8 mouse cellular contexts compared by ENCODE assay signal in genomic region chr3:65659620-65659932, GRCm38 (mm10). TPM values are rescaled to one million over a fixed set of nuclear protein-coding genes. Genes with fewer than 3 reads are reported as not detected.
A peak's percentile ranks its signal among the peaks of the same experiment; 100 is the strongest.
DNase-seq lines count a peak whose midpoint lies in the region; ATAC-seq and TF ChIP-seq lines count a peak whose summit lies in the region.

No protein-coding gene starts in this region.

- H3K4me2 ChIP-seq in heart, postnatal 0 days (ENCODE audit: low read depth, low read length), result peak overlapping the region; percentile 86
- peak overlapping the region; percentile 90 for H3K4me2 ChIP-seq in hindbrain, embryonic 12.5 days (replicated peaks)
- peak overlapping the region; percentile 94 for H3K4me2 ChIP-seq in midbrain, embryonic 11.5 days

- peak overlapping the region; percentile 65 for H3K9ac ChIP-seq in heart, postnatal 0 days (replicated peaks; ENCODE audit: low read depth, low read length)
- peak overlapping the region; percentile 72 for H3K9ac ChIP-seq in hindbrain, embryonic 12.5 days
- peak overlapping the region; percentile 73 for H3K9ac ChIP-seq in midbrain, embryonic 11.5 days (ENCODE audit: low read length)

- no peaks in the 10 kb centered on the region for H3K4me1 ChIP-seq in heart, postnatal 0 days (ENCODE audit: control insufficient read depth, insufficient read depth)
- peaks cover 10% of the 10 kb centered on the region for H3K4me1 ChIP-seq in bone marrow macrophage, adult 2 months (ENCODE audit: control insufficient read depth, insufficient read depth, low read length)
- peaks cover 17% of the 10 kb centered on the region for H3K4me1 ChIP-seq in hindbrain, embryonic 12.5 days
- peaks cover 14% of the 10 kb centered on the region for H3K4me1 ChIP-seq in midbrain, embryonic 11.5 days (ENCODE audit: control insufficient read depth, insufficient read depth, low read length)

- peak overlapping the region; percentile 67 for H3K4me3 ChIP-seq in heart, postnatal 0 days (ENCODE audit: low read depth, low read length)
- H3K4me3 ChIP-seq in bone marrow macrophage, adult 2 months (ENCODE audit: insufficient read depth, low read length), result peak overlapping the region; percentile 70
- H3K4me3 ChIP-seq in hindbrain, embryonic 12.5 days, result peak overlapping the region; percentile 53
- H3K4me3 ChIP-seq in midbrain, embryonic 11.5 days (ENCODE audit: low read depth, low read length), result peak overlapping the region; percentile 50

- no peak for DNase-seq in heart, postnatal 0 days (ENCODE audit: low spot score)
- no peak for DNase-seq in heart, postnatal 14 days
- no peak for DNase-seq in midbrain, embryonic 11.5 days (ENCODE audit: low spot score, missing footprints)
- DNase-seq in adrenal gland, postnatal 10 days, result no peak
- no peak for DNase-seq in urinary bladder, postnatal 4 days (ENCODE audit: low spot score in 2 of 2)
- DNase-seq in kidney, postnatal 25 days, result no peak

- intact Hi-C loops in heart, postnatal 14 days (cut with DNase I), result loop anchor here (2.0 kb wide), 1 partner anchor 131 kb away; the partner anchor contains the start of gene Tiparp

- peak overlapping the region; percentile 82 for H3K27ac ChIP-seq in heart, postnatal 0 days (ENCODE audit: low read depth)
- H3K27ac ChIP-seq in bone marrow macrophage, adult 2 months (ENCODE audit: insufficient read depth, low read depth, low read length), result peak overlapping the region; percentile 69
- peak overlapping the region; percentile 64; the same call in 1 of the 2 replicates for H3K27ac ChIP-seq in hindbrain, embryonic 12.5 days
- peak overlapping the region; percentile 67; the same call in 1 of the 2 replicates for H3K27ac ChIP-seq in midbrain, embryonic 11.5 days (ENCODE audit: low read depth, low read length)

- H3K27me3 ChIP-seq in heart, postnatal 0 days (ENCODE audit: control insufficient read depth, insufficient read depth, low read length), result no peaks in the 10 kb centered on the region
- peaks cover 8% of the 10 kb centered on the region; the same call in 1 of the 2 replicates for H3K27me3 ChIP-seq in hindbrain, embryonic 12.5 days
- H3K27me3 ChIP-seq in midbrain, embryonic 11.5 days (ENCODE audit: control insufficient read depth, insufficient read depth, low read length), result peaks cover 11% of the 10 kb centered on the region

- H3K9me3 ChIP-seq in heart, postnatal 0 days (replicated peaks; ENCODE audit: control insufficient read depth, low read length), result no peaks in the 10 kb centered on the region
- H3K9me3 ChIP-seq in hindbrain, embryonic 12.5 days (replicated peaks), result no peaks in the 10 kb centered on the region
- H3K9me3 ChIP-seq in midbrain, embryonic 11.5 days (ENCODE audit: control insufficient read depth, low read length), result no peaks in the 10 kb centered on the region

- no peak for TF ChIP-seq EP300 in heart, postnatal 0 days (IDR thresholded peaks at IDR 0.05; ENCODE audit: low read depth)

- TF ChIP-seq CTCF in heart, postnatal 0 days (IDR thresholded peaks at IDR 0.05; ENCODE audit: low read depth), result no peak
- no peak for TF ChIP-seq CTCF in bone marrow macrophage, adult 2 months (IDR thresholded peaks at IDR 0.05; ENCODE audit: low read depth, low read length)

- 4% methylated on average over 9 of the region's 9 CpGs for WGBS in heart, postnatal 0 days
- 3% methylated on average over 9 of the region's 9 CpGs for WGBS in hindbrain, embryonic 12.5 days
- WGBS in midbrain, embryonic 11.5 days, result 3% methylated on average over 9 of the region's 9 CpGs

- ATAC-seq in heart, postnatal 0 days (ENCODE audit: insufficient read depth, low read depth), result no peak
- peak; percentile 26 for ATAC-seq in hindbrain, embryonic 12.5 days (ENCODE audit: low FRiP score)
- peak; percentile 20 for ATAC-seq in midbrain, embryonic 11.5 days (ENCODE audit: low FRiP score)

- no peaks in the 10 kb centered on the region for H3K36me3 ChIP-seq in heart, postnatal 0 days (replicated peaks; ENCODE audit: control insufficient read depth, insufficient read depth, low read length)
- H3K36me3 ChIP-seq in hindbrain, embryonic 12.5 days, result no peaks in the 10 kb centered on the region
- no peaks in the 10 kb centered on the region for H3K36me3 ChIP-seq in midbrain, embryonic 11.5 days (ENCODE audit: control insufficient read depth, insufficient read depth, low read length)

- no peak for TF ChIP-seq POLR2A in bone marrow macrophage, adult 2 months (IDR thresholded peaks at IDR 0.05; ENCODE audit: borderline replicate concordance, low read depth, low read length)

RNA-seq across cellular contexts. Expression of gene Lekr1, which starts 6.5 kb away (rescaled TPM):
- total RNA-seq in heart, postnatal 0 days (2014; rRNA removed; ENCODE audit: low replicate concordance), result 2.2 and 9.1 TPM in 2 replicates
- polyA plus RNA-seq in heart, postnatal 0 days (2015; fragmentation: Nextera tagmentation; extraction: Ambion mirVana), result 5.4 and 5.6 TPM in 2 replicates
- total RNA-seq in heart, postnatal 14 days (2021), result 1 to 10 TPM; 3.1 to 3.3 TPM
- polyA plus RNA-seq in bone marrow macrophage, adult 2 months (2012; ENCODE audit: insufficient read depth, insufficient read length, missing spikeins), result 2.1 and 2.8 TPM in 2 replicates
- polyA plus RNA-seq in hindbrain, embryonic 12.5 days (2016; fragmentation: Nextera tagmentation; extraction: Ambion mirVana), result 7.6 and 8.3 TPM in 2 replicates
- 5.5 and 7.4 TPM in 2 replicates for polyA plus RNA-seq in midbrain, embryonic 11.5 days (2014; fragmentation: Nextera tagmentation; extraction: Ambion mirVana)
- total RNA-seq in adrenal gland, postnatal 10 days (2021), result 1 to 10 TPM; 3.6 to 4.3 TPM
